Mouse (Mus musculus) lung, adult 2 months (tissue): ENCODE results near the gene Ccdc88a.

ENCODE experiments used
- CTCF ChIP-seq: fragments of 200-500 bp; IDR thresholded peaks from 2 replicates; pipeline ENCODE4 v1.5.1; 2011; ENCODE audit warnings: mild to moderate bottlenecking, low read length, control low read depth; ENCODE audit not compliant: insufficient read depth
- POLR2A ChIP-seq: fragments of 200-500 bp; IDR thresholded peaks from 2 replicates; pipeline ENCODE4 v1.6.1; 2011; ENCODE audit warnings: low read depth, mild to moderate bottlenecking, control low read depth, low read length, borderline replicate concordance; ENCODE audit errors: extremely low read depth

GRCm38 (mm10) chr11:29373396-29374273, at the start of gene Ccdc88a:
- no peak for TF ChIP-seq CTCF
- peak; percentile 78; the same call in 1 of the 2 replicates for TF ChIP-seq POLR2A
